Mouse (Mus musculus) limb, embryonic 11.5 days (tissue): ENCODE data around the gene Gdf11. TPM values are rescaled to one million over a fixed set of nuclear protein-coding genes. Genes with fewer than 3 reads are reported as not detected.

Experiments
- ATAC-seq: fragments of 200-750 bp; cut with Nextera tagmentation; 2 replicates; pipeline ENCODE4 v1.8.0; 2017; ENCODE audit warnings: low read depth; ENCODE audit not compliant: insufficient number of reproducible peaks, low FRiP score, low TSS enrichment
- DNase-seq: peaks from one replicate; pipeline ENCODE4 v3.0.0-alpha.2; 2015; ENCODE audit warnings: low spot score
- H3K27ac ChIP-seq: fragments of 300-500 bp; sonication (generic); replicated peaks from 2 replicates; pipeline ENCODE4 v1.5.1; 2014; ENCODE audit warnings: low read depth, mild to moderate bottlenecking, low read length
- H3K27me3 ChIP-seq: fragments of 300-500 bp; sonication (generic); 2 replicates; pipeline ENCODE4 v1.6.1; 2014; ENCODE audit warnings: mild to moderate bottlenecking, low read length, mixed read lengths; ENCODE audit not compliant: control insufficient read depth, insufficient read depth
- H3K36me3 ChIP-seq: fragments of 300-500 bp; sonication (generic); 2 replicates; pipeline ENCODE4 v1.6.1; 2014; ENCODE audit warnings: mild to moderate bottlenecking, low read length, moderate library complexity, mixed read lengths; ENCODE audit not compliant: control insufficient read depth, insufficient read depth
- H3K4me1 ChIP-seq: fragments of 300-500 bp; sonication (generic); 2 replicates; pipeline ENCODE4 v1.6.1; 2014; ENCODE audit warnings: low read length, mixed read lengths; ENCODE audit not compliant: control insufficient read depth, insufficient read depth
- H3K4me2 ChIP-seq: fragments of 300-500 bp; sonication (generic); 2 replicates; pipeline ENCODE4 v1.6.1; 2014; ENCODE audit warnings: low read depth, mild to moderate bottlenecking, moderate library complexity; ENCODE audit not compliant: severe bottlenecking
- H3K4me3 ChIP-seq: fragments of 300-500 bp; sonication (generic); 2 replicates; pipeline ENCODE4 v1.5.1; 2014; ENCODE audit warnings: low read depth, low read length
- H3K9ac ChIP-seq: fragments of 300-500 bp; sonication (generic); 2 replicates; pipeline ENCODE4 v1.6.1; 2014; ENCODE audit warnings: mild to moderate bottlenecking, low read length
- H3K9me3 ChIP-seq: fragments of 300-500 bp; sonication (generic); 2 replicates; pipeline ENCODE4 v1.6.1; 2016; ENCODE audit warnings: low read length; ENCODE audit not compliant: control insufficient read depth
- WGBS: fragments of 180-500 bp; shearing (Covaris S2); extraction: QIAGEN DNeasy Blood & Tissue Kit; methylation state at CpG from one replicate; pipeline ENCODE4 v1.1.7; 2014; 5-methylcytosine and 5-hydroxymethylcytosine counted together
- polyA plus RNA-seq: library from polyadenylated mRNA; unstranded; fragments of >200 nt; fragmentation: Nextera tagmentation; extraction: Ambion mirVana; gene quantifications from 2 replicates; pipeline ENCODE4 v1.2.1, GENCODE M21; 2014

Gene Gdf11
- polyA plus RNA-seq, 1 experiment from 2014 or later: 17.5 TPM

- Histone ChIP-seq H3K36me3 (peaks cover 14% of the 10 kb centered on the region), H3K4me1 (peaks cover 10% of the 10 kb centered on the region)
These were observed 24.0 kb upstream of the Gdf11 start for GRCm38 (mm10) chr10:128915550-128915949.

GRCm38 (mm10) chr10:128913696-128914095, 22.2 kb upstream of the Gdf11 start:
- Histone ChIP-seq H3K9me3 (no peaks in the 10 kb centered on the region), H3K27me3 (no peaks in the 10 kb centered on the region), H3K4me2 (no peak overlapping the region), H3K27ac (no peak overlapping the region), H3K36me3 (peaks cover 14% of the 10 kb centered on the region), H3K9ac (no peak overlapping the region), H3K4me3 (no peak overlapping the region), H3K4me1 (peaks cover 11% of the 10 kb centered on the region)
- DNase-seq: no peak
- no peak for ATAC-seq
- 95% methylated on average over 12 of the region's 12 CpGs for WGBS

More at GRCm38 (mm10) chr10:128915550-128915949, 24.0 kb upstream of the Gdf11 start:
- H3K27me3 ChIP-seq: no peaks in the 10 kb centered on the region
- no peak for ATAC-seq
- no peaks in the 10 kb centered on the region for H3K9me3 ChIP-seq
- H3K27ac ChIP-seq: no peak overlapping the region
- H3K4me3 ChIP-seq: no peak overlapping the region
- H3K9ac ChIP-seq: no peak overlapping the region
- H3K4me2 ChIP-seq: no peak overlapping the region
- 92% methylated on average over 2 of the region's 2 CpGs for WGBS
- no peak for DNase-seq

GRCm38 (mm10) chr10:128913219-128913618, 21.7 kb upstream of the Gdf11 start:
- H3K4me2 ChIP-seq: no peak overlapping the region
- peaks cover 14% of the 10 kb centered on the region for H3K36me3 ChIP-seq
- 6% methylated on average over 5 of the region's 5 CpGs for WGBS
- no peaks in the 10 kb centered on the region for H3K27me3 ChIP-seq
- peak; percentile 96 for DNase-seq
- H3K4me1 ChIP-seq: peaks cover 11% of the 10 kb centered on the region
- H3K4me3 ChIP-seq: no peak overlapping the region
- H3K27ac ChIP-seq: no peak overlapping the region
- H3K9me3 ChIP-seq: no peaks in the 10 kb centered on the region
- ATAC-seq: no peak
- H3K9ac ChIP-seq: no peak overlapping the region

- no peak overlapping the region for H3K4me3 ChIP-seq
- 79% methylated on average over 4 of the region's 4 CpGs for WGBS
- no peak overlapping the region for H3K27ac ChIP-seq
These were observed 21.3 kb upstream of the Gdf11 start for GRCm38 (mm10) chr10:128912791-128913190.

GRCm38 (mm10) chr10:128912268-128912667, 20.8 kb upstream of the Gdf11 start:
- no peak overlapping the region for H3K27ac ChIP-seq
- no peak overlapping the region for H3K4me3 ChIP-seq
- H3K36me3 ChIP-seq: peaks cover 12% of the 10 kb centered on the region
- no peak overlapping the region for H3K4me2 ChIP-seq
- H3K27me3 ChIP-seq: no peaks in the 10 kb centered on the region
- H3K9ac ChIP-seq: no peak overlapping the region
- DNase-seq: no peak
- H3K9me3 ChIP-seq: no peaks in the 10 kb centered on the region
- H3K4me1 ChIP-seq: peaks cover 11% of the 10 kb centered on the region
- WGBS: 77% methylated on average over 4 of the region's 4 CpGs
- ATAC-seq: no peak

More at GRCm38 (mm10) chr10:128912791-128913190, 21.3 kb upstream of the Gdf11 start:
- H3K9ac ChIP-seq: no peak overlapping the region
- no peak for ATAC-seq
- no peaks in the 10 kb centered on the region for H3K27me3 ChIP-seq
- H3K9me3 ChIP-seq: no peaks in the 10 kb centered on the region
- DNase-seq: no peak
- H3K4me2 ChIP-seq: no peak overlapping the region
- peaks cover 14% of the 10 kb centered on the region for H3K36me3 ChIP-seq
- H3K4me1 ChIP-seq: peaks cover 11% of the 10 kb centered on the region

- WGBS: 92% methylated on average over 6 of the region's 6 CpGs
- no peak overlapping the region for H3K27ac ChIP-seq
- ATAC-seq (no peak), DNase-seq (no peak)
- peak overlapping the region; percentile 96; the same call in 1 of the 2 replicates for H3K4me3 ChIP-seq
- H3K4me2 ChIP-seq: 0 out of 2 replicates have a peak overlapping the region, but pooled peaks have one; percentile 45
- peaks cover 11% of the 10 kb centered on the region for H3K4me1 ChIP-seq
- H3K9me3 ChIP-seq: no peaks in the 10 kb centered on the region
- peaks cover 10% of the 10 kb centered on the region for H3K36me3 ChIP-seq
- H3K27me3 ChIP-seq: no peaks in the 10 kb centered on the region
- H3K9ac ChIP-seq: no peak overlapping the region
These were observed 19.9 kb upstream of the Gdf11 start for GRCm38 (mm10) chr10:128911430-128911829.

GRCm38 (mm10) chr10:128910066-128910841, 18.7 kb upstream of the Gdf11 start:
- H3K4me1 ChIP-seq: peaks cover 11% of the 10 kb centered on the region
- peak; percentile 15; the same call in 1 of the 2 replicates for ATAC-seq
- peak; percentile 79 for DNase-seq
- H3K4me3 ChIP-seq: peak overlapping the region; percentile 96
- H3K4me2 ChIP-seq: peak overlapping the region; percentile 45
- peak overlapping the region; percentile 95 for H3K9ac ChIP-seq
- no peaks in the 10 kb centered on the region for H3K27me3 ChIP-seq
- H3K9me3 ChIP-seq: no peaks in the 10 kb centered on the region
- H3K27ac ChIP-seq: peak overlapping the region; percentile 87
- H3K36me3 ChIP-seq: peaks cover 7% of the 10 kb centered on the region
- WGBS: 1% methylated on average over 60 of the region's 66 CpGs

- H3K9me3 ChIP-seq: no peaks in the 10 kb centered on the region
- peak overlapping the region; percentile 87 for H3K27ac ChIP-seq
- peaks cover 6% of the 10 kb centered on the region for H3K36me3 ChIP-seq
- no peaks in the 10 kb centered on the region for H3K27me3 ChIP-seq
- peaks cover 11% of the 10 kb centered on the region for H3K4me1 ChIP-seq
- H3K4me2 ChIP-seq: peak overlapping the region; percentile 45
- peak; percentile 93 for DNase-seq
- peak overlapping the region; percentile 96 for H3K4me3 ChIP-seq
- under 1% methylated on average over 31 of the region's 41 CpGs for WGBS
- peak overlapping the region; percentile 95 for H3K9ac ChIP-seq
- peak; percentile 85 for ATAC-seq
These were observed 18.1 kb upstream of the Gdf11 start for GRCm38 (mm10) chr10:128909567-128910028.
